Mouse (Mus musculus) hindbrain, embryonic 14.5 days (tissue): Measurements from ENCODE around the gene Gid8. TPM values are rescaled to one million over a fixed set of nuclear protein-coding genes. Genes with fewer than 3 reads are reported as not detected.
A peak's percentile ranks its signal among the peaks of the same experiment; 100 is the strongest.

Experiments
- ATAC-seq: fragments of 200-750 bp; cut with Nextera tagmentation; 2 replicates; pipeline ENCODE4 v1.8.0; 2017; ENCODE audit warnings: moderate number of reproducible peaks, mild to moderate bottlenecking, moderate TSS enrichment, moderate library complexity; ENCODE audit not compliant: low FRiP score
- DNase-seq: peaks from one replicate; pipeline ENCODE4 v3.0.0-alpha.2; 2015; ENCODE audit warnings: low spot score
- H3K27ac ChIP-seq: fragments of 300-500 bp; sonication (generic); 2 replicates; pipeline ENCODE4 v1.5.1; 2014; ENCODE audit warnings: mild to moderate bottlenecking, moderate library complexity
- H3K27me3 ChIP-seq: fragments of 300-500 bp; sonication (generic); 2 replicates; pipeline ENCODE4 v1.6.1; 2014; ENCODE audit warnings: mild to moderate bottlenecking, low read length, mixed read lengths; ENCODE audit not compliant: control insufficient read depth, insufficient read depth
- H3K36me3 ChIP-seq: fragments of 300-500 bp; sonication (generic); replicated peaks from 2 replicates; pipeline ENCODE4 v1.6.1; 2014; ENCODE audit not compliant: control insufficient read depth, insufficient read depth
- H3K4me1 ChIP-seq: fragments of 300-500 bp; sonication (generic); replicated peaks from 2 replicates; pipeline ENCODE4 v1.6.1; 2014; ENCODE audit warnings: antibody characterized with exemption, low read length, mixed read lengths; ENCODE audit not compliant: control insufficient read depth, insufficient read depth
- H3K4me2 ChIP-seq: fragments of 300-500 bp; sonication (generic); replicated peaks from 2 replicates; pipeline ENCODE4 v1.6.1; 2014; ENCODE audit warnings: mild to moderate bottlenecking, moderate library complexity
- H3K4me3 ChIP-seq: fragments of 300-500 bp; sonication (generic); replicated peaks from 2 replicates; pipeline ENCODE4 v1.5.1; 2014; ENCODE audit warnings: mild to moderate bottlenecking, low read length
- H3K9ac ChIP-seq: fragments of 300-500 bp; sonication (generic); 2 replicates; pipeline ENCODE4 v1.6.1; 2014
- H3K9me3 ChIP-seq: fragments of 300-500 bp; sonication (generic); 2 replicates; pipeline ENCODE4 v1.6.1; 2016; ENCODE audit warnings: low read length; ENCODE audit not compliant: control insufficient read depth
- WGBS: fragments of 180-500 bp; shearing (Covaris S2); extraction: QIAGEN DNeasy Blood & Tissue Kit; methylation state at CpG from one replicate; pipeline ENCODE4 v1.1.7; 2014; 5-methylcytosine and 5-hydroxymethylcytosine counted together
- polyA plus RNA-seq: library from polyadenylated mRNA; unstranded; fragments of >200 nt; fragmentation: Nextera tagmentation; extraction: Ambion mirVana; gene quantifications from 2 replicates; pipeline ENCODE4 v1.2.1, GENCODE M21; 2014

Gid8 gene
- 56.3 and 56.7 TPM in 2 replicates for polyA plus RNA-seq

DNA sequence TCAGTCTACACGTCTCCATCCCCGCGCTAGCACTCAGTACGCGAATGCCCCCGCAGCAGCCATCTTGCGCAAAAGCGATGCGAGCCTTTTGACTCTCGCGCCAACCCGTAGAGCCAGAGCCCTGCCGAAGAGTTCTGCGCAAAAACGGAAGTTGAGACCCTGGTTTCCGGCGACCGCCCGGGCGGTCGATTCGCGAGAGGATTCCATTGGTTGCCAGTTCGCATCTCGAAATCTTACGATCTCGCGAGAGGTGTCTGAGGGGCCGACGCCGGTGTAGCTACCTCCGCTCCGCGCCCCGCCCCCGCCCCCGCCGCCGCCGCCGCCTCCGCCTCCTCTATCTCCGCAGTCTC, at the start of gene Gid8, which contains the start of gene Dido1:
Gid8 (plus strand) TSS at position 195 of the 350 bp plus-strand sequence.
Dido1 (minus strand) TSS at position 77 of the 350 bp plus-strand sequence.
- Histone ChIP-seq H3K27me3 (no peaks in the 10 kb centered on the region), H3K9ac (peak within 1 kb of the TSS; percentile 90), H3K36me3 (peaks cover 21% of the 10 kb centered on the region), H3K27ac (peak within 1 kb of the TSS; percentile 85), H3K4me1 (peaks cover 26% of the 10 kb centered on the region), H3K9me3 (no peaks in the 10 kb centered on the region), H3K4me3 (peak within 1 kb of the TSS; percentile 95), H3K4me2 (peak within 1 kb of the TSS; percentile 93)
- WGBS = under 1% methylated on average over 41 of the region's 43 CpGs
- peak; percentile 97 for DNase-seq
- ATAC-seq = peak; percentile 96

DNA sequence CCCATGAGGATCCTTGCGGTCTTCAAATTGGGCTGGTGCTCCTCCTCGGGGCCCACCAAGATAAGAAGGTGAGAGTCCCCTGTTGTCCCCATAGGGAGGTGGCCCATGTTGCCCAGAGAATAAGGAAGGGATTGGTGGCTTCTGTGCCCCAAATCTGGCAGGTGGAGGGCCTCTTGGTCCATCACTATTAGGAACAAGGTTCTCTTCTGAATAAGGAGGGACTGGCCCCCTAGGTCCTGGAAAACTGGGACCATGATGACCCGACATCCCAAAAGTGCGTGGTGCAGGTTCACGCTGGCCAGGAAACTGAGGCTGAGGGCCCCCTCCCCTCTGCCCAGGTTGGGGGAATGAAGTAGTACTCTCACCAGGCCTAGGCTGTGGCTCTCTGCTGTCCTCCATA, 49.4 kb upstream of the Gid8 start:
- no peak for ATAC-seq
- no peak overlapping the region for H3K4me3 ChIP-seq
- H3K27me3 ChIP-seq = no peaks in the 10 kb centered on the region
- H3K27ac ChIP-seq = no peak overlapping the region
- H3K4me2 ChIP-seq = no peak overlapping the region
- WGBS = 97% methylated on average over 5 of the region's 5 CpGs
- no peak for DNase-seq
- no peak overlapping the region for H3K9ac ChIP-seq
- H3K9me3 ChIP-seq = no peaks in the 10 kb centered on the region
- H3K36me3 ChIP-seq = peaks cover 35% of the 10 kb centered on the region
- peaks cover 3% of the 10 kb centered on the region; the same call in 1 of the 2 replicates for H3K4me1 ChIP-seq

DNA sequence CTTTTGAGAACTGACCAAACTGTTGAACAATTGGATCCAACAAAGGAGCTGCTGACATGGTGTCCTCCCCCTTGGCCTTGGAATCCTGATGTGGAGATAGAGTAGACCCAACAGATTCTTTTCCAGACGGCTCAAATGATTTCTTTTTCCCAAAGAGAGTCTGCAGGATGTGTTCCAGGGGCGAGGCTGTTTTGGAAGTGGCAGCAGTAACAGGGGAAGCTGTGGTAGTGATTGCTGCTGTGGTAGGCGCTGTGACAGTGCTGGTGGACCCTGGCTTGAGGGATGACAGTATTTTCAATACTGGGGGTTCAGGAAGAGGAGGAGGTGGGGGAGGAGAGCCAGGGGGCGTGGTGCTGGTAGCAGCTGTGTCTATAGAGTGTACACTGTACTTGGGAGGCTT, 47.9 kb upstream of the Gid8 start:
- WGBS = 89% methylated on average over 4 of the region's 4 CpGs

DNA sequence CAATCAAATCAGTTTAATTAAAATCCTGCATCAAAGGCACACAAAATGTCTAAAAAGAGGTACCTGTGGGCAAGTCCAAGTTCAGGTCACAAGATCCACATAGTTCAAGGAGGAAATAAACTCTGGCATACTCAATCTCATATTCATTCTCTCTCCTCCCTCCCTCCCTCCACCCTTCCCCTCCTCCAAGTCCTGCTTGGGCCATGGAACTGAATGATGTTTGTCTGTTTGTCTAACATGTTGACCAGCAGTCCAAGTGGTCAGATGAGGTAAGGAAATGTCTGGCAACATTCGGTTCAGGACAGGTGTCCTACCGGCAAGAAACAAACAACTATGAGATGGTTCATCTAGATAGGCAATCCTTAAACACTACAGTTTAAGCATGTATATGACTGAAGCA, 33.2 kb upstream of the Gid8 start:
- 96% methylated on average over 2 of the region's 2 CpGs for WGBS
- DNase-seq = no peak
- no peak overlapping the region for H3K4me3 ChIP-seq
- H3K9me3 ChIP-seq = no peaks in the 10 kb centered on the region
- no peaks in the 10 kb centered on the region for H3K4me1 ChIP-seq
- H3K36me3 ChIP-seq = peaks cover 58% of the 10 kb centered on the region
- H3K27ac ChIP-seq = no peak overlapping the region
- H3K4me2 ChIP-seq = no peak overlapping the region
- no peak overlapping the region for H3K9ac ChIP-seq
- H3K27me3 ChIP-seq = no peaks in the 10 kb centered on the region
- no peak for ATAC-seq

More for the DNA sequence above, 47.9 kb upstream of the Gid8 start:
- Histone ChIP-seq H3K4me2 (no peak overlapping the region), H3K27me3 (no peaks in the 10 kb centered on the region), H3K9ac (no peak overlapping the region), H3K4me3 (no peak overlapping the region), H3K36me3 (peaks cover 49% of the 10 kb centered on the region), H3K4me1 (peaks cover 3% of the 10 kb centered on the region; the same call in 1 of the 2 replicates), H3K9me3 (no peaks in the 10 kb centered on the region), H3K27ac (no peak overlapping the region)
- ATAC-seq (no peak), DNase-seq (no peak)

DNA sequence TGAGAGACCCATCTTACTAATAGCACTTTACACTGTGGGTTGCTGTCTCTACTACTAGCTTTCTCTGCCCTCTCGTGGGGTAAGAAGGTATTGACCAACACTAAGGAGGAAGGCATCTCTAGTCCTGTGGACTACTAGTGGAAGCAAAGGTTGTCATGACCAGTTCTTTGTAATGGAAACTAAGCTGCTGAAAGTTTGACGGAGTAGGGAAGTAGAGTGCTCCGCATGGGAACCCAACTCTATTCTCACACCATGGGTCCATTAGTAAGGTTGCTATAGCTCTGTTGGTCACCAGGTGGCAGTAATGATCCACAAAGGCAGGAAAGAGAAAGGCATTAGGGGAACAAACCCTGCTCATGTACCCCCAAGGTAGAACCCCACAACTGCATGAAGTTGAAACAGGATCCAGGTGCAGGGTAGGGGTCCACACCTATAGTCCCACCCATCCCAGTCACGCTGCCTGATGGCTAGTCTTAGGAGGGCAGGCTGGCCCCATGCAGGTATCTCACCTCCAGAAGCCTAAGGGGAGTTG, 31.2 kb upstream of the Gid8 start:
- no peak overlapping the region for H3K4me3 ChIP-seq
- ATAC-seq = peak; percentile 76; the same call in 1 of the 2 replicates
- 23% methylated on average over 4 of the region's 4 CpGs for WGBS
- H3K9me3 ChIP-seq = no peaks in the 10 kb centered on the region
- DNase-seq = peak; percentile 75
- H3K9ac ChIP-seq = no peak overlapping the region
- no peak overlapping the region for H3K4me2 ChIP-seq
- no peaks in the 10 kb centered on the region for H3K27me3 ChIP-seq
- peaks cover 59% of the 10 kb centered on the region for H3K36me3 ChIP-seq
- no peak overlapping the region for H3K27ac ChIP-seq
- no peaks in the 10 kb centered on the region for H3K4me1 ChIP-seq

DNA sequence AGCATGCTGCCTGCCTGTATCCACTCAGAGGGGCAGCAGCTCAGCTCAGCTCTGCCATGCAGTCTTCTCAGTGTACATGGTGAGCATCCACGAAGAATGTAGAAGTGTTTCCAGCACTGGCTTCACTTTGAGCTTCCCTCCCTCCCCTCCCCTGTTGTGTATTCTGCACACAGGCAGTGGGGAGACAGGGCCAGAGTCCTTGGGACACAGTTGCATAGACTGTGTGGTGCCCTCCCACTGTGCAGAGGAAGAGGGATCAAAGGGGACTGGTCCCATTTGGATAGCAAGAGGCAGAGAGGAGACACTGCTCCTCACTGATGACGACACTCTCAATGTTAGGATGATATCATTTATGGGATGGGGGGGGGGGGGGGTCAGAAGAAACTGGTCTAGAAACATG, 28.7 kb upstream of the Gid8 start:
- no peak overlapping the region for H3K9ac ChIP-seq
- no peak overlapping the region for H3K4me2 ChIP-seq
- no peak overlapping the region for H3K27ac ChIP-seq
- no peaks in the 10 kb centered on the region for H3K27me3 ChIP-seq
- H3K9me3 ChIP-seq = no peaks in the 10 kb centered on the region
- ATAC-seq = no peak
- peaks cover 68% of the 10 kb centered on the region for H3K36me3 ChIP-seq
- no peak overlapping the region for H3K4me3 ChIP-seq
- H3K4me1 ChIP-seq = no peaks in the 10 kb centered on the region
- DNase-seq = no peak
- 76% methylated on average over 2 of the region's 2 CpGs for WGBS

DNA sequence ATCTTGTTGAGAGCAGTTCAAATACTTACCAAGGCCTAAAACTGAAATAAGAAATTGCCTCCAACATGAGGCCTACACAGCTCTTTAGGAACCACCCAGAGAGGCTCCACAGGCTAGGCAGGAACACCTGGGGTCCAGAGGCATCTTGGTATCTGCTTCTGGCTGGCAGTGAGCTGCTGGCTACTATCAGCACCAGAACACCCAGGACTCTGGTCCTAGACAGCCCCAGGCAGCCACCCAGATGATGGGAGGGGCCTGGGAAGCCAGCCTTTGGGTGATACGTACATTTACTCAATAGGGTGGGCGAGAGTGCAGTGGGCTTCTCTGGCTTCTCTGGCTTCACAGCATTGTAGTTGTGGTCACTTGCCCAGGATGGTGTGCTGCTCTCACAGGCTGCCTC, 26.4 kb upstream of the Gid8 start:
- Histone ChIP-seq H3K4me3 (no peak overlapping the region), H3K9ac (no peak overlapping the region), H3K36me3 (peaks cover 91% of the 10 kb centered on the region), H3K27ac (no peak overlapping the region), H3K4me2 (no peak overlapping the region), H3K9me3 (no peaks in the 10 kb centered on the region), H3K4me1 (no peaks in the 10 kb centered on the region), H3K27me3 (no peaks in the 10 kb centered on the region)
- DNase-seq (no peak), ATAC-seq (no peak)
- 85% methylated on average over 2 of the region's 2 CpGs for WGBS

DNA sequence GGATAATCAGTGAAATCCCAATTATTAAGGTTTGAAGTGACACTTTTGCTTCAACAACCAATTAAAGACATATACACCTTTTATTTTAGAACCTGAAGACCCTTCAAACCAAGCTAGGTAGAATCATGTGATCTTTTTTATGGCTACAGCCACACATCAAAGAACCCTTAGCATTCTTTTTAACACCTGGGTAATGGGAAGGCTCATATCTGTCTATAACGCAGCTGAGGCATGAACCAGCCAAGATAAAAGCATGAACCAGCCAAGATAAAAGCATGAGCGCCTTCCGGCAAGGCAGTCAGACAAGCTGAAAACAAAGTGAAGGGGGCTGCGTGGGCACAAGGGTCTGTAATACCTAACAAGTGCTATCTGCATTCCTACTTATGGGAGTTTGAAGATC, 25.9 kb upstream of the Gid8 start:
- H3K4me1 ChIP-seq = no peaks in the 10 kb centered on the region
- H3K9ac ChIP-seq = no peak overlapping the region
- WGBS = 92% methylated on average over 4 of the region's 4 CpGs
- no peak overlapping the region for H3K4me2 ChIP-seq
- H3K36me3 ChIP-seq = peaks cover 96% of the 10 kb centered on the region
- H3K27ac ChIP-seq = no peak overlapping the region
- DNase-seq (no peak), ATAC-seq (no peak)
- H3K27me3 ChIP-seq = no peaks in the 10 kb centered on the region
- H3K4me3 ChIP-seq = no peak overlapping the region
- no peaks in the 10 kb centered on the region for H3K9me3 ChIP-seq

DNA sequence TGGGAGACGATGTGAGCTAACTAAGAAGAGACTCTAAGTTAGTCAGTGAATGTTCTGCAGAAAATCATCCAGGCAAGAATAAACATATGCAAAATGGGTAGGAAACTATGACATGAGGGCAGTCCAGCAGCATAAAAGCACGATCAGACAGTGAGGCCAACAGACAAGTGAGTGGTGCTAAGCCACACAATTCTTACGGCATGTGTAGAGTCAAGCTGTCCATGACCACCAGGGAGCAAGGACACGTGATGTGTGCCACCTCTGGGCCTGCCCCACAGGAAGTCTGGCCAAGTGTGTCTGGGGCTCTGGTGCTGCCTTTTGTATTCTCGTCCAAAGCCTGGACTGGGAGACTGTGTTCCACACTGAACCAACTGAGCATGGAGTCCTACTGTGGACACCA, 20.1 kb upstream of the Gid8 start:
- ATAC-seq = no peak
- no peaks in the 10 kb centered on the region for H3K9me3 ChIP-seq
- no peak for DNase-seq
- no peaks in the 10 kb centered on the region for H3K27me3 ChIP-seq
- H3K4me3 ChIP-seq = no peak overlapping the region
- no peak overlapping the region for H3K9ac ChIP-seq
- WGBS = 84% methylated on average over 5 of the region's 5 CpGs
- peaks cover 63% of the 10 kb centered on the region for H3K36me3 ChIP-seq
- H3K27ac ChIP-seq = no peak overlapping the region
- no peak overlapping the region for H3K4me2 ChIP-seq
- H3K4me1 ChIP-seq = peaks cover 17% of the 10 kb centered on the region; the same call in 1 of the 2 replicates

DNA sequence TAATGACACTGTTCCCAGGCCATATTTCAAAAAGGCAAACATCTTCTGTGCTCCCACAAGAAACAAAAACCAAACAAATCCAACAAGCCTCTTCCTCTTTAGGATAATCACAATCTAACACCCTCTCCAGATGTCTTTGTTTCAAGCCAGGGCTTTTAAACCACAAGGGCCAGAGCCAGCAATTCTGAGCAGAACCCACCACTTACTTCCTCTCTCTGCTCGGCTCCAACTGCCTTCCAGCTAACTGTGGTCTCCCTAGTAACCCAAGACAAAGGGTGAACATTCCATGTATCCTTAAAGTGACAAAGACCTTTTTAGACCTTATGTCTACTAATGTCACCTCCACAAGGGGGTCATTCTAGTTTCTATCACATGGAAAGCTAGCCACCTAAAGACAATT, 17.3 kb upstream of the Gid8 start:
- Histone ChIP-seq H3K36me3 (peaks cover 35% of the 10 kb centered on the region), H3K4me1 (peaks cover 17% of the 10 kb centered on the region; the same call in 1 of the 2 replicates), H3K27ac (peak overlapping the region; percentile 72), H3K4me2 (0 out of 2 replicates have a peak overlapping the region, but pooled peaks have one; percentile 17), H3K27me3 (no peaks in the 10 kb centered on the region), H3K4me3 (no peak overlapping the region), H3K9ac (peak overlapping the region; percentile 20; the same call in 1 of the 2 replicates), H3K9me3 (no peaks in the 10 kb centered on the region)
- DNase-seq (peak; percentile 38), ATAC-seq (peak; percentile 64; the same call in 1 of the 2 replicates)
- WGBS = 8% methylated on average over 1 of the region's 1 CpGs
